ENCODE assay signal across 8 mouse cellular contexts in genomic region chr2:106692783-106693701, GRCm38 (mm10). TPM values are rescaled to one million over a fixed set of nuclear protein-coding genes. Genes with fewer than 3 reads are reported as not detected.
A peak's percentile ranks its signal among the peaks of the same experiment; 100 is the strongest.
DNase-seq lines count a peak whose midpoint lies in the region; ATAC-seq lines count a peak whose summit lies in the region.

TSS of gene Mpped2 (plus strand) at chr2:106693269.

- peaks cover 3% of the 10 kb centered on the region; the same call in 1 of the 2 replicates for H3K4me1 ChIP-seq in hindbrain, embryonic 11.5 days (replicated peaks; ENCODE audit: control insufficient read depth, insufficient read depth, low read length)

- peak within 1 kb of the TSS; percentile 93 for H3K9ac ChIP-seq in hindbrain, embryonic 11.5 days (ENCODE audit: low read depth, low read length)

- peak; percentile 74 for ATAC-seq in hindbrain, embryonic 11.5 days (ENCODE audit: low FRiP score)
- no peak for ATAC-seq in activated CD4-positive, CD25-positive, alpha-beta regulatory T cell, adult 4 months

- no peaks in the 10 kb centered on the region for H3K36me3 ChIP-seq in hindbrain, embryonic 11.5 days (ENCODE audit: control insufficient read depth, insufficient read depth, low read length)

- H3K4me2 ChIP-seq in hindbrain, embryonic 11.5 days (replicated peaks; ENCODE audit: low read depth, low read length), result peak within 1 kb of the TSS; percentile 94

- no peaks in the 10 kb centered on the region for H3K9me3 ChIP-seq in hindbrain, embryonic 11.5 days (ENCODE audit: control insufficient read depth, low read length)

- DNase-seq in adrenal gland, adult 2 months, result peak; percentile 87
- DNase-seq in cerebellum, adult 9-11 months, result peak; percentile 80
- DNase-seq in frontal cortex, postnatal 25 days (ENCODE audit: low spot score in 2 of 2), result peak; percentile 43 to 46
- DNase-seq in hindbrain, embryonic 11.5 days (ENCODE audit: low spot score), result peak; percentile 83
- peak; percentile 44 to 53 for DNase-seq in layer of hippocampus, postnatal 25 days (ENCODE audit: extremely low spot score in 1 of 2, low spot score in 1 of 2)
- peak; percentile 43 for DNase-seq in lung, postnatal 14 days
- peak; percentile 26 to 52 for DNase-seq in right cerebral cortex, adult 2 months (ENCODE audit: low spot score in 2 of 2)

- under 1% methylated on average over 46 of the region's 56 CpGs for WGBS in hindbrain, embryonic 11.5 days

- peak within 1 kb of the TSS; percentile 78 for H3K4me3 ChIP-seq in hindbrain, embryonic 11.5 days (ENCODE audit: low read depth, low read length)

- H3K27me3 ChIP-seq in hindbrain, embryonic 11.5 days (ENCODE audit: control insufficient read depth, insufficient read depth, low read length), result peaks cover 8% of the 10 kb centered on the region

- peak within 1 kb of the TSS; percentile 96 for H3K27ac ChIP-seq in hindbrain, embryonic 11.5 days (ENCODE audit: low read depth, low read length)

RNA-seq across cellular contexts. Expression of gene Mpped2, which starts in this region (rescaled TPM):
- total RNA-seq in adrenal gland, adult 2 months (2021), result 10 to 100 TPM; 28.3 to 29.9 TPM
- 20.6 and 23.0 TPM in 2 replicates for polyA plus RNA-seq in adrenal gland, adult 2 months (2012; rRNA removed)
- 44.4 and 50.6 TPM in 2 replicates for polyA plus RNA-seq in hindbrain, embryonic 11.5 days (2014; fragmentation: Nextera tagmentation; extraction: Ambion mirVana)
- 10 to 100 TPM; 37.1 to 38.1 TPM for total RNA-seq in layer of hippocampus, postnatal 25 days (2021)
- polyA plus RNA-seq in activated CD4-positive, CD25-positive, alpha-beta regulatory T cell, adult 4 months (2017; shearing (Covaris generic)), result not detected

Comparison
In these comparisons a context has a peak if more than half of its experiments do, and no peak if none do; other contexts are left out.
1. RNA of gene Mpped2 (polyA plus RNA-seq): 44.4 to 50.6 TPM in hindbrain, embryonic 11.5 days and 20.6 to 23.0 TPM in adrenal gland, adult 2 months; not detected in activated CD4-positive, CD25-positive, alpha-beta regulatory T cell, adult 4 months; every median in the first group is over 10 times any median in the second.
2. Peak in every context shown above with its lines, with median percentiles within 50 percentile points of each other: DNase-seq.